Mouse (Mus musculus) lung, postnatal 25 days (tissue): Measurements from ENCODE around the gene Grb10.

Experiments used
- DNase-seq: peaks from one replicate; pipeline ENCODE4 v3.0.0; 2022; ENCODE audit warnings: low spot score

Grb10 gene

GRCm38 (mm10) chr11:11904995-11905394 lies 133.5 kb downstream of the Grb10 start:
- no peak for DNase-seq

- DNase-seq: peak; percentile 14
Measured at GRCm38 (mm10) chr11:11901509-11901908, 137.0 kb downstream of the Grb10 start.

- no peak for DNase-seq
Measured at GRCm38 (mm10) chr11:11898496-11898895, 140.0 kb downstream of the Grb10 start.

- peak; percentile 16 for DNase-seq
Measured at GRCm38 (mm10) chr11:11897645-11898357, 140.7 kb downstream of the Grb10 start, which contains the start of gene Ddc. Gene Ddc, minus strand, starts transcription at chr11:11898144.

- DNase-seq: no peak
Measured at GRCm38 (mm10) chr11:11895479-11895878, 143.0 kb downstream of the Grb10 start.

GRCm38 (mm10) chr11:11893769-11894168 lies 144.7 kb downstream of the Grb10 start:
- DNase-seq: no peak

- no peak for DNase-seq
Measured at GRCm38 (mm10) chr11:11892993-11893602, 145.4 kb downstream of the Grb10 start.

- no peak for DNase-seq
Measured at GRCm38 (mm10) chr11:11891832-11892231, 146.7 kb downstream of the Grb10 start.

- DNase-seq: no peak
Measured at GRCm38 (mm10) chr11:11890139-11890741, 148.2 kb downstream of the Grb10 start.

GRCm38 (mm10) chr11:11888727-11889126 lies 149.8 kb downstream of the Grb10 start:
- no peak for DNase-seq

GRCm38 (mm10) chr11:11888051-11888450 lies 150.4 kb downstream of the Grb10 start:
- DNase-seq: no peak

GRCm38 (mm10) chr11:11886403-11886998 lies 152.0 kb downstream of the Grb10 start:
- no peak for DNase-seq

- DNase-seq: no peak
Measured at GRCm38 (mm10) chr11:11885921-11886320, 152.6 kb downstream of the Grb10 start.

- no peak for DNase-seq
Measured at GRCm38 (mm10) chr11:11885246-11885643, 153.2 kb downstream of the Grb10 start.

GRCm38 (mm10) chr11:11884533-11885245 lies 153.8 kb downstream of the Grb10 start:
- DNase-seq: no peak

- no peak for DNase-seq
Measured at GRCm38 (mm10) chr11:11881783-11882155, 156.7 kb downstream of the Grb10 start.

- DNase-seq: no peak
Measured at GRCm38 (mm10) chr11:11881026-11881782, 157.3 kb downstream of the Grb10 start.
